Mouse (Mus musculus): ENCODE measurements around the gene Igfbp1. TPM values are rescaled to one million over a fixed set of nuclear protein-coding genes. Genes with fewer than 3 reads are reported as not detected.

Igfbp1 gene
- polyA plus RNA-seq, 1 experiment from 2014 or later: 0.09 TPM

DNA sequence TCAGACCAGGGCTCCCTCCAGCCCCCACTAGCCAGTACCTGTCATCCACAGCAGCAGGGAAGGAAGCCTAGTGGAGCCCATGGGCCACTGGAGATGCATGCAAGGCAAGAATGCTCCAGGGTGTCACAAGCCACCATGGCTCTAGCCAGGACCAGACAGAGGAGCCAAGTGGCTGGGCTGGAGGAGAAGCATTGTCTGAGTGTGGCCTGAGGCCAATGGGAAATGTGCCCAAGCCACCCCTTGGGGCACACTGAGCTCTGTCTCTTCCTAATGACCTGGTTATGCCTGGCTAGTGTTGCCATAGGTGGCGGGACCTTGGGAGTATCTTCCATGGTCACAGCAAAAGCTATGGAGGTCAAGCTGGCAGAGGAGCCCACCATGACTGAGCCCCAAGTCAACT lies 27.9 kb upstream of the Igfbp1 start:
- Histone ChIP-seq H3K27me3 (no peaks in the 10 kb centered on the region), H3K27ac (no peak overlapping the region), H3K9ac (replicated peaks) (no peak overlapping the region), H3K4me3 (replicated peaks) (no peak overlapping the region), H3K9me3 (no peaks in the 10 kb centered on the region), H3K4me1 (replicated peaks) (no peaks in the 10 kb centered on the region), H3K4me2 (replicated peaks) (no peak overlapping the region), H3K36me3 (peaks cover 10% of the 10 kb centered on the region; the same call in 1 of the 2 replicates)
- ATAC-seq: no peak
- 96% methylated on average over 1 of the region's 1 CpGs for WGBS

GRCm38 (mm10) chr11:7173664-7174063 lies 23.9 kb upstream of the Igfbp1 start:
- Histone ChIP-seq H3K4me1 (replicated peaks) (no peaks in the 10 kb centered on the region), H3K4me3 (replicated peaks) (no peak overlapping the region), H3K4me2 (replicated peaks) (no peak overlapping the region), H3K27ac (no peak overlapping the region), H3K27me3 (no peaks in the 10 kb centered on the region), H3K36me3 (0 out of 2 replicates have a peak, but pooled peaks cover 6% of the 10 kb centered on the region), H3K9me3 (no peaks in the 10 kb centered on the region), H3K9ac (replicated peaks) (no peak overlapping the region)
- 86% methylated on average over 6 of the region's 6 CpGs for WGBS
- ATAC-seq: no peak

GRCm38 (mm10) chr11:7178724-7179123 lies 18.9 kb upstream of the Igfbp1 start:
- Histone ChIP-seq H3K9me3 (no peaks in the 10 kb centered on the region), H3K4me3 (replicated peaks) (no peak overlapping the region), H3K4me1 (replicated peaks) (peaks cover 14% of the 10 kb centered on the region), H3K4me2 (replicated peaks) (no peak overlapping the region), H3K9ac (replicated peaks) (no peak overlapping the region), H3K27me3 (no peaks in the 10 kb centered on the region), H3K36me3 (no peaks in the 10 kb centered on the region), H3K27ac (no peak overlapping the region)
- 74% methylated on average over 4 of the region's 4 CpGs for WGBS
- ATAC-seq: no peak

GRCm38 (mm10) chr11:7179276-7179675 lies 18.3 kb upstream of the Igfbp1 start:
- no peak overlapping the region for H3K27ac ChIP-seq
- no peak overlapping the region for H3K9ac ChIP-seq (replicated peaks)
- ATAC-seq: no peak
- H3K9me3 ChIP-seq: no peaks in the 10 kb centered on the region
- H3K27me3 ChIP-seq: no peaks in the 10 kb centered on the region
- H3K4me2 ChIP-seq (replicated peaks): no peak overlapping the region
- no peaks in the 10 kb centered on the region for H3K36me3 ChIP-seq
- 91% methylated on average over 2 of the region's 2 CpGs for WGBS
- H3K4me1 ChIP-seq (replicated peaks): peaks cover 14% of the 10 kb centered on the region
- H3K4me3 ChIP-seq (replicated peaks): no peak overlapping the region

DNA sequence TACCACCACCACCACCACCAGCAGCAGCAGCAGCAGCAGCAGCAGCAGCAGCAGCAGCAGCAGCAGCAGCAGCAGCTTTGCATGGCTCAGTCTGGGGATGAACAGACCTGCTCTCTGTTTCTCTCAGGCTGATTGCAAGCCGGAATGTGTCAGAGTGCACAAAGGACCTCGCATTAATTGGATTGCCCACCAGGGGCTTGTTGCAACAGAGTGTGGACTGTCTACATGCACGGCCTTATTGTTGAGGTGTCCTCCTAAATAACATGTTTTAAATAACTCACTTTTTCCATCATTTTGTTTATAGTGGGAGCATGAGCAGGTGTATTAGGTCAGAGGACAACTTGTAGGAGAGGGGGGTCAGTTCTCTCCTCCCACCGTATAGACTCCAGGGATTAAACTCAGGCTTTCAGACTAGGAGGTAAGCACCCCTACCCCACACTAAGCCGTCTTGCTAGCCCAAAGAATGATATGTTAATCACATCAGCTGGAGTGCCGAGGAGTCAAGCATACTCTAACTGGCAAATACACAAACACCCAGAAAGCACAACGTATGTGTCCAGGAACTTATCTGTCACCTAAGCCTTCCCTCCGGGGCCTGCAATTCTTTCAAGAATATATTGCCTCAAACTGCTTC lies 15.1 kb upstream of the Igfbp1 start:
- Histone ChIP-seq H3K27ac (no peak overlapping the region), H3K36me3 (no peaks in the 10 kb centered on the region), H3K9ac (replicated peaks) (no peak overlapping the region), H3K4me1 (replicated peaks) (peaks cover 14% of the 10 kb centered on the region), H3K9me3 (no peaks in the 10 kb centered on the region), H3K4me2 (replicated peaks) (no peak overlapping the region), H3K27me3 (no peaks in the 10 kb centered on the region), H3K4me3 (replicated peaks) (no peak overlapping the region)
- peak; percentile 82 for ATAC-seq
- WGBS: 9% methylated on average over 8 of the region's 8 CpGs

DNA sequence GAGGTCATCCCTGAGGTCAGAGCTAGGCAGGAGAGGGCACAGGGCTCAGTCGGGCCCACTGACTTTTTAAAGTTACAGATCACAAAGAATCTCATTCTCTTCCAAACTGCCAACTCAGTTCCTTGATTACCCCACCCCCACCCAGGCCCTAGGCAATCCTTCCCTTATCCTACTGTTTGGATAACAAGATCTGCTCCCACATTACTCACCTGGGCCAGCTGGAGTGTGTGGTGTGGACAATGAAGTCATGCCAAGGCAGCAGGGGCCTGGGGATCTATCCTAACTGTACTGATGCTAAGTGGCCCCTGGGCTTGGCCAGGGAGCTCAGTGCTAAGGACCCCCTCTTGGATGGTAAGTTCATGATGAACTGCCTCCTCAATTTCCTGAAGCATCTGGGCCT lies 13.2 kb upstream of the Igfbp1 start:
- H3K4me1 ChIP-seq (replicated peaks): peaks cover 14% of the 10 kb centered on the region
- H3K9ac ChIP-seq (replicated peaks): no peak overlapping the region
- no peaks in the 10 kb centered on the region for H3K9me3 ChIP-seq
- no peak overlapping the region for H3K4me2 ChIP-seq (replicated peaks)
- no peaks in the 10 kb centered on the region for H3K27me3 ChIP-seq
- H3K27ac ChIP-seq: no peak overlapping the region
- no peak for ATAC-seq
- H3K4me3 ChIP-seq (replicated peaks): no peak overlapping the region
- H3K36me3 ChIP-seq: no peaks in the 10 kb centered on the region
- WGBS: 38% methylated on average over 1 of the region's 1 CpGs

DNA sequence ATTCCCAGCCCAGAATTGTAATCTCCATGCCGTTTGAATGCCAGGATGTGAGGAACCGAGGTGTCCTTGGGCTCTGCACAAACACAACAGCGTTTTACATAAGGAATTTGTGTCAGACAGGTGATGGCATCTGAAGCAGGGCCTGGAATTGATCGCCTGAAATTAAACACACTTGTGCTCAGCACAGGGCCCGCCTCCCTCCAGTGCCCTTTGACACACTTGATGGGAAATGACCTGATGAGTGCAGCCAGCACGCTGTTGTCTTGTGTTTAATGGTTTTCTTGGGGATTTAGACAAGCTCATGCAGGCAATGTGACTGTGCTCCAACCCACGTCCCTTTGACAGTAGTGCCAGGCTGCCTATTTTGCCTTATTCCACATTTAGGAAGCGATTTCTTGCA lies 10.1 kb upstream of the Igfbp1 start:
- H3K27ac ChIP-seq: no peak overlapping the region
- H3K9ac ChIP-seq (replicated peaks): no peak overlapping the region
- H3K4me1 ChIP-seq (replicated peaks): peaks cover 8% of the 10 kb centered on the region
- ATAC-seq: no peak
- 58% methylated on average over 8 of the region's 8 CpGs for WGBS
- H3K4me3 ChIP-seq (replicated peaks): no peak overlapping the region
- H3K9me3 ChIP-seq: no peaks in the 10 kb centered on the region
- H3K4me2 ChIP-seq (replicated peaks): no peak overlapping the region
- H3K27me3 ChIP-seq: no peaks in the 10 kb centered on the region
- no peaks in the 10 kb centered on the region for H3K36me3 ChIP-seq

GRCm38 (mm10) chr11:7188469-7188868 lies 9.1 kb upstream of the Igfbp1 start, which contains the start of gene Gm11985:
TSS of gene Gm11985 (minus strand) at chr11:7188569.
- Histone ChIP-seq H3K36me3 (no peaks in the 10 kb centered on the region), H3K9ac (replicated peaks) (no peak within 1 kb of the TSS), H3K9me3 (no peaks in the 10 kb centered on the region), H3K4me1 (replicated peaks) (peaks cover 4% of the 10 kb centered on the region; the same call in 1 of the 2 replicates), H3K27me3 (no peaks in the 10 kb centered on the region), H3K4me2 (replicated peaks) (no peak within 1 kb of the TSS), H3K4me3 (replicated peaks) (no peak within 1 kb of the TSS), H3K27ac (no peak within 1 kb of the TSS)
- no peak for ATAC-seq
- WGBS: 91% methylated on average over 13 of the region's 13 CpGs

DNA sequence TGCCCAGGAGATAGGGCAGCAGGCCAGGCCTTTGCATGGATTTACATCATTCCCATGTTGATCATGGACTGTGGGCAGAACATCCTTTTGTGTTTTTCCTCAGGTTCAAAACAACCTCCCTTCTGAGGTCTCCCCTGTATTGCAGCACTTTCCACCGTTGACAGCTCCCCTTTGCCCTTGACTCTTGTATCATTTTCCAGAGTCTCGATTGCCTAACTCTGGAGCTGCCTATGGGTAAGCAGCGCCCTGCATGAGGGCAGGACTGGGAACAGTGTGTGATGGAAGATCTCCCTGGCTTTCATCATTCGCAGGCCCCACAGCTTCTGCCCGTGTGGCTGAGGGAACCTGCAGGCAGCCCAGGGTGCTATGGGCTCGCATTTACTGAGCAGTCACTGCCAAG lies 4.9 kb upstream of the Igfbp1 start:
- no peaks in the 10 kb centered on the region for H3K36me3 ChIP-seq
- no peak overlapping the region for H3K4me3 ChIP-seq (replicated peaks)
- no peak overlapping the region for H3K27ac ChIP-seq
- H3K9ac ChIP-seq (replicated peaks): no peak overlapping the region
- ATAC-seq: no peak
- 73% methylated on average over 6 of the region's 6 CpGs for WGBS
- H3K4me1 ChIP-seq (replicated peaks): peaks cover 12% of the 10 kb centered on the region
- no peaks in the 10 kb centered on the region for H3K9me3 ChIP-seq
- no peaks in the 10 kb centered on the region for H3K27me3 ChIP-seq
- H3K4me2 ChIP-seq (replicated peaks): no peak overlapping the region

DNA sequence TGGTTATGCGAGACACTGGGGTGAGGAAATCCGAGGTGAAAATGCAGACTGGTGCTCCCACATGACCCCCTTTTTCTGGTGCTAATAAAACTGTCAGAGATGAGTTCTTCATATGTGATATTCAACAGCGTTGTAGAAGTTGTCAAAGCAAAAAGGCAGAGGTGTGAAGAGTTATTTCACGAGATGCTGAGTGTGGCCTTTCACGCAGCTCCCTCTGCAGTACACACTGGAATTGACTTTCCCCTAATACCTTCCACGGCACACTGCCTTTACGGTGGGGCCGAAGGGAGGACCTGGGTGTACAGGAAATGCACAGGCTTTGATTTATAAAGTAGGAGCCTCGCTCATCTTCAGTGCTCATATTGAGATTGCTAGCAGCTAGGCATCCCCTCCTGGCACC lies 4.4 kb upstream of the Igfbp1 start:
- no peaks in the 10 kb centered on the region for H3K36me3 ChIP-seq
- ATAC-seq: no peak
- peaks cover 14% of the 10 kb centered on the region for H3K4me1 ChIP-seq (replicated peaks)
- no peak overlapping the region for H3K27ac ChIP-seq
- no peak overlapping the region for H3K4me2 ChIP-seq (replicated peaks)
- WGBS: 78% methylated on average over 9 of the region's 9 CpGs
- peaks cover 4% of the 10 kb centered on the region; the same call in 1 of the 2 replicates for H3K27me3 ChIP-seq
- no peaks in the 10 kb centered on the region for H3K9me3 ChIP-seq
- no peak overlapping the region for H3K9ac ChIP-seq (replicated peaks)
- no peak overlapping the region for H3K4me3 ChIP-seq (replicated peaks)

DNA sequence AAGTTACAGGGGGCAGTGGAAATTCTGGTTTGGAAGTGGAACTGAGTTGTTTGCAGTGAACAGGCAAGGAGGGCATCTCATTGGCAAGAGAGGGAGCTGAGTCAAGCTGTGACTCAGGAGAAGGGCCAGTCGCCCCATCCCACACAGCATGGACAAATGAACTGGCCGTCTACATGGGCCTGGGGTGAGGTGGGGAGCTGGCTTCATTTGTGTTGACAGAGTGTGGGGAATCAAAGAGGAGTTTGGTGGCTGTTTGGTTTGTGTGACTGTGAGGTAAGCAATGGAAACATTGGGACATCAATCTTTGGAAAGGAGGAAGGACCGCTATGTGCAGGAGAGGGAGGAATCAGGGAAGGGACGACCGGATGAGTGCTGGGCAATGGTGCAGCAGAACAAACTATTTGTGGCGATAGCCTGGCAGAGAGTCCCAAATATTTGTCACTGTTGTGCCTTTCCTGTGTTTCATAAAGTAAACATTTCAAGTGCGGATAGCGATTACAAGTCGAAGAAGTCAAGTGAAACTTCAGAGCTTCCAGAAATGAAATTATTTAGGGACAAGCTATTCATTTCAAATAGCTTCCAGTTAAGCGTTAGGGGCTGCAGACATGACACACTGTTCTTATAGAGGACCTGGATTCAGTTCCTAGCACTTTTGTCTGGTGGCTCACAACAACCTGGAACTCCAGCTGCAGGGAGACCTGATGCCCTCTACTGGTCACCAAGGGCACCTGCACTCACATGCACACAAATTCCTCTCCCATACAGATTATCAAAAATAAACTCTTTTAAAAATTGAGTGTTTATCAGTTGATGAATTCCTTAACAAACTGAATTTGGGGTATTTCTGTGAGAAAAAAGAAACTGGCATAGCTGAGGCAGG lies 2.9 kb upstream of the Igfbp1 start:
- peaks cover 5% of the 10 kb centered on the region; the same call in 1 of the 2 replicates for H3K27me3 ChIP-seq
- H3K9me3 ChIP-seq: no peaks in the 10 kb centered on the region
- 97% methylated on average over 10 of the region's 10 CpGs for WGBS
- H3K36me3 ChIP-seq: no peaks in the 10 kb centered on the region
- H3K4me2 ChIP-seq (replicated peaks): no peak overlapping the region
- peaks cover 14% of the 10 kb centered on the region for H3K4me1 ChIP-seq (replicated peaks)
- H3K27ac ChIP-seq: no peak overlapping the region
- no peak overlapping the region for H3K4me3 ChIP-seq (replicated peaks)
- no peak for ATAC-seq
- H3K9ac ChIP-seq (replicated peaks): no peak overlapping the region

- 85% methylated on average over 4 of the region's 4 CpGs for WGBS
- no peak overlapping the region for H3K4me3 ChIP-seq (replicated peaks)
- no peak for ATAC-seq
- H3K9me3 ChIP-seq: no peaks in the 10 kb centered on the region
- H3K4me1 ChIP-seq (replicated peaks): peaks cover 14% of the 10 kb centered on the region
- no peak overlapping the region for H3K4me2 ChIP-seq (replicated peaks)
- no peaks in the 10 kb centered on the region for H3K36me3 ChIP-seq
- no peak overlapping the region for H3K9ac ChIP-seq (replicated peaks)
- no peak overlapping the region for H3K27ac ChIP-seq
- H3K27me3 ChIP-seq: peaks cover 5% of the 10 kb centered on the region; the same call in 1 of the 2 replicates
These were observed 2.3 kb upstream of the Igfbp1 start for GRCm38 (mm10) chr11:7195312-7195685.

Data from midbrain, embryonic 13.5 days (tissue).